Mouse (Mus musculus) cerebellum, adult 2 months (tissue): ENCODE measurements around the gene Zc3hc1. TPM values are rescaled to one million over a fixed set of nuclear protein-coding genes. Genes with fewer than 3 reads are reported as not detected.

Experiments
- DNase-seq, 2 experiments: peaks; one replicate each; pipeline ENCODE4 v3.0.0; 2021
- H3K27ac ChIP-seq: fragments of 200-500 bp; 2 replicates; pipeline ENCODE4 v1.5.1; 2012; ENCODE audit warnings: low read length, control low read depth, inconsistent platforms; ENCODE audit not compliant: insufficient read depth
- H3K27me3 ChIP-seq: fragments of 200-500 bp; 2 replicates; pipeline ENCODE4 v1.6.1; 2012; ENCODE audit warnings: inconsistent platforms, mild to moderate bottlenecking, low read length, moderate library complexity; ENCODE audit not compliant: control insufficient read depth, insufficient read depth
- H3K4me1 ChIP-seq: fragments of 200-500 bp; 2 replicates; pipeline ENCODE4 v1.6.1; 2011; ENCODE audit warnings: low read length; ENCODE audit not compliant: control insufficient read depth, insufficient read depth
- H3K4me3 ChIP-seq: fragments of 200-500 bp; replicated peaks from 2 replicates; pipeline ENCODE3; 2011; ENCODE audit warnings: mild to moderate bottlenecking, low read depth, low read length, control low read depth; ENCODE audit not compliant: insufficient read depth
- CTCF ChIP-seq: fragments of 200-500 bp; IDR thresholded peaks from 2 replicates; pipeline ENCODE4 v1.5.1; 2011; ENCODE audit warnings: low read depth, mild to moderate bottlenecking, control low read depth, low read length, moderate library complexity, borderline replicate concordance; ENCODE audit not compliant: insufficient read depth
- POLR2A ChIP-seq: fragments of 200-500 bp; IDR thresholded peaks from 2 replicates; pipeline ENCODE4 v1.6.1; 2011; ENCODE audit warnings: low read length, control low read depth, borderline replicate concordance; ENCODE audit not compliant: insufficient read depth
- WGBS: fragments of 180-500 bp; shearing (Covaris S2); methylation state at CpG from one replicate; pipeline ENCODE4 v1.1.7; 2018; 5-methylcytosine and 5-hydroxymethylcytosine counted together
- polyA plus RNA-seq: library from polyadenylated mRNA; depleted of rRNA; stranded (reverse); fragments of >200 nt; gene quantifications from 2 replicates; pipeline ENCODE4 v1.2.3, GENCODE M21; 2012

Gene Zc3hc1
- polyA plus RNA-seq, 1 experiment: 26.6 TPM

GRCm38 (mm10) chr6:30351290-30351689 lies 39.5 kb downstream of the Zc3hc1 start:
- peaks cover 11% of the 10 kb centered on the region for H3K4me1 ChIP-seq
- no peaks in the 10 kb centered on the region for H3K27me3 ChIP-seq
- H3K27ac ChIP-seq: no peak overlapping the region
- H3K4me3 ChIP-seq: no peak overlapping the region
- 61% methylated on average over 9 of the region's 9 CpGs for WGBS
- DNase-seq: no peak
- TF ChIP-seq POLR2A: no peak
- no peak for TF ChIP-seq CTCF

- Histone ChIP-seq H3K4me1 (no peaks in the 10 kb centered on the region), H3K4me3 (no peak overlapping the region), H3K27me3 (no peaks in the 10 kb centered on the region), H3K27ac (no peak overlapping the region)
- 95% methylated on average over 4 of the region's 4 CpGs for WGBS
- DNase-seq: no peak
- TF ChIP-seq POLR2A (no peak), CTCF (no peak)
These were observed 43.5 kb downstream of the Zc3hc1 start for GRCm38 (mm10) chr6:30347288-30347801.

DNA sequence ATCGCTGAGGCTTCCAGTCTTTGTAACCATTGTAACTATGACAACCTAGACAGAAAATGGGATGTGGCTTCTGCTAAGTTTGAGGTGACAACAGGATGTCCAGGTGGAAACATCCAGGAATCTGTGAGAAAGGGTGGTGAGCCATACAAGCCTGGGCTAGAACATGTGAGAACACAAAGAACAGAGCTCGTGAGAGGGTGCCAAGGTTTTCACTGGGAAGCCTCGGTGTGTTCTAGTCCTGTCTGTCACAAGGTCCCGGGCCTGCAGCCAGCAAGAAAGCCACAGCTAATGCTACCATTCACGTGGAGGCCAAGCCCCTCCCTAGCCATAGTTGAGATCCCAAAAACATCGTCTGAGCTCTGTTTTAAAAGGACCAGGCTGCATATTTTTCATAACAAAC lies 44.1 kb downstream of the Zc3hc1 start:
- Histone ChIP-seq H3K4me1 (no peaks in the 10 kb centered on the region), H3K4me3 (no peak overlapping the region), H3K27ac (no peak overlapping the region), H3K27me3 (no peaks in the 10 kb centered on the region)
- TF ChIP-seq POLR2A: no peak
- TF ChIP-seq CTCF: no peak
- 31% methylated on average over 6 of the region's 6 CpGs for WGBS
- no peak for DNase-seq

GRCm38 (mm10) chr6:30344032-30344431 lies 46.8 kb downstream of the Zc3hc1 start:
- Histone ChIP-seq H3K4me3 (no peak overlapping the region), H3K27me3 (no peaks in the 10 kb centered on the region), H3K4me1 (no peaks in the 10 kb centered on the region; the same call in 1 of the 2 replicates), H3K27ac (no peak overlapping the region)
- TF ChIP-seq POLR2A: no peak
- TF ChIP-seq CTCF: no peak
- DNase-seq: no peak
- 80% methylated on average over 6 of the region's 6 CpGs for WGBS

DNA sequence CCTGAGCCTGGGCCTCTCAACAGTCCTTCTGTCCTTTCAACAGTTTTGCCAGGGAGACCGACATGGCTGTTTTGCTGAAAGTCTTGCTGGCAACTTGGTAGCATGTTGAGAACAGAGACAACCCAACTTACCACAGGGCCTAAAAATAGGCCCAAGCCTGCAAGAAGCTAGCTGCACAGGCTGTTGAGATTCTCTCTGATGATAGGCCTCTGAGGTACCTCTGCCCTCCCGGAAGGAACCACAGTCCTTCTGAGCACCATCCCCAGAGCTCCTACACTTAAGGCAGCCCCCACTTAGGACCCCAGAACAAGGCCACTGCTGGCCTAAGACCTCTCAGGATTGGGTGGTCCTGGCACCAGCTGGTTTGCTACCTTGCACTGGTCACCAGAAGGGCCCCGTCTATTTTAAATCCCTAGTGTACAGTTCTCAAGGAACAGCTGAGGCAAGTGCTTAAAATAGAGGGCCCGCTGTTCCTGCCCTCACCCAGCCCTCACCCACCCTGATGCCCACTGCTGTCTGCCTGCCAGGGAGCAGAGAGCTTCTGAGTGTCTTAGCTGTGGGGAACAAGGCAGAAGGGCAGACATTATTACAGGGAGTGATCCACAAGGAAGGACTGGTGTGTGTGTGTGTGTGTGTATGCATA lies 50.5 kb downstream of the Zc3hc1 start:
- H3K4me1 ChIP-seq: no peaks in the 10 kb centered on the region; the same call in 1 of the 2 replicates
- no peak for DNase-seq
- TF ChIP-seq POLR2A (no peak), CTCF (no peak)
- H3K4me3 ChIP-seq: no peak overlapping the region
- 60% methylated on average over 4 of the region's 4 CpGs for WGBS
- no peak overlapping the region for H3K27ac ChIP-seq
- H3K27me3 ChIP-seq: no peaks in the 10 kb centered on the region

GRCm38 (mm10) chr6:30336912-30337311 lies 53.9 kb downstream of the Zc3hc1 start:
- Histone ChIP-seq H3K4me3 (no peak overlapping the region), H3K4me1 (no peaks in the 10 kb centered on the region; the same call in 1 of the 2 replicates), H3K27ac (no peak overlapping the region), H3K27me3 (no peaks in the 10 kb centered on the region)
- WGBS: 4% methylated on average over 5 of the region's 5 CpGs
- TF ChIP-seq CTCF: no peak
- no peak for TF ChIP-seq POLR2A
- DNase-seq: no peak

DNA sequence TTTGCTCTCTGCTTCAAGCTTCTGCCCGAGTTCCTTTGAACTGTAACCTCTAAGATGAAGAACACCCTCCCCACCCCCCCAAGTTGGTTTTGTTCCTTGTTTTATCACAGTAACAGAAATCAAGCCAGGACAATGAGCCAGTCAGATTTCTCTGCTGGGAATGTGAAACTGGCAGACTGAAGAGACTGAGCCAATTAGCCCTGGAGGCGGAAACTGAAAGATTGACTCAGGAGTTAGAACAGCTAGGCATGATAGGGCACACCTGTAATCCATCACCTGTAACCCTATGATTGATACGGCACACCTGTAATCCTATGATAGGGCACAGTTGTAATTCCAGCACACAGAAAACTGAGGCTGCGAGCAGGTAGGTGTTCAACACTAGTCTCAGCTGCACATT lies 58.6 kb downstream of the Zc3hc1 start:
- DNase-seq: no peak
- WGBS: 75% methylated on average over 4 of the region's 4 CpGs
- Histone ChIP-seq H3K4me1 (no peaks in the 10 kb centered on the region), H3K4me3 (no peak overlapping the region), H3K27me3 (no peaks in the 10 kb centered on the region; the same call in 1 of the 2 replicates), H3K27ac (no peak overlapping the region)
- TF ChIP-seq POLR2A (no peak), CTCF (no peak)

DNA sequence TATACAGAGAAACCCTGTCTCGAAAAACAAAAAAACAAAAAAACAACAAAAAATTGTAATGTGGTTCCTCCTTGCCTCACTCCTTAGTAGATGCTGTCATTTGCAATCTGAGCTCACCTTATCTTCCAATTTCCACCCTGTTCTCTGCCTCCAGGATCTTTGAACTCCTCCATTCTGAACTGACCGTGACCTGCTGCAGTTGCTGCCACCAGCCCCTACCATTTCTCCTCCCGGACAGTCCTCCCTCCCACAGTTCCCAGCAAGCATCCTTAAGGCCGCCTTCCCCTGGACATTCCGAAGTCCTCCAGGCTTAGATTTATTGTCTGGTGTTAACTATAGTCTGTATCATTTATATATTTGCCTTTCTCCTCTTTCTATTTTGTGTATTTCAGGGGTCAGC lies 60.1 kb downstream of the Zc3hc1 start:
- Histone ChIP-seq H3K4me1 (no peaks in the 10 kb centered on the region; the same call in 1 of the 2 replicates), H3K27ac (no peak overlapping the region), H3K4me3 (no peak overlapping the region), H3K27me3 (no peaks in the 10 kb centered on the region; the same call in 1 of the 2 replicates)
- no peak for DNase-seq
- WGBS: 84% methylated on average over 5 of the region's 5 CpGs
- TF ChIP-seq POLR2A (no peak), CTCF (no peak)
